Mouse (Mus musculus): ENCODE measurements around the gene Taar9. TPM values are rescaled to one million over a fixed set of nuclear protein-coding genes. Genes with fewer than 3 reads are reported as not detected.
"Not testable (repeated sequence)": the region's sequence is repeated elsewhere in the genome, so short reads cannot be mapped to it uniquely, and the experiment has no call there.

Taar9 gene
- polyA plus RNA-seq, 1 experiment from 2014 or later = not detected

DNA sequence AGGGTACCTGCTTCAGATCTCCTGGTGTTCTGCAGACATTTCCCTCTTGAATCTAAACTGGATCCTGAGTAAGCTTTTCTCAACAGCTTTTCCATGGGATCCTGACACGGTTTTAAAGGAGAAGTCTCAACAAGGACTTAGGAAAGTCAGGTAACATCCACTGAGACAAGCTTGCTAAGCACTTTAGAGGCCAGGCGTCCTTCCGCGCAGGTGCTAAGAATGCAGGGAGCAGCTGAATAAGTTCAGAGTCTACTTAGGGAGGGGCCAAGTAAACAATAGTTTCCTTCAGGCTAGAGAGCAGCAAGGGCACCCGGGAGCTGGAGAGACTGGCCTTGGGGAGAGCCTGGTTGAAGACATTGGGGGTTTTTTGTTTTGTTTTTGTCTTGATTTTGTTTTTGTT is 22.9 kb upstream of the Taar9 start:
- Histone ChIP-seq H3K4me3 (ENCODE audit: low read length) (no peak overlapping the region), H3K4me2 (replicated peaks; ENCODE audit: low read depth, low read length) (no peak overlapping the region), H3K27ac (ENCODE audit: low read depth, low read length) (no peak overlapping the region), H3K27me3 (ENCODE audit: control insufficient read depth, insufficient read depth, low read length) (no peaks in the 10 kb centered on the region), H3K4me1 (ENCODE audit: control insufficient read depth, insufficient read depth, low read length) (no peaks in the 10 kb centered on the region), H3K36me3 (ENCODE audit: control insufficient read depth, insufficient read depth, low read length) (no peaks in the 10 kb centered on the region), H3K9ac (ENCODE audit: low read depth, low read length) (no peak overlapping the region), H3K9me3 (ENCODE audit: control insufficient read depth, low read length) (no peaks in the 10 kb centered on the region)
- WGBS = 19% methylated on average over 5 of the region's 5 CpGs
- peak; percentile 71; the same call in 1 of the 2 replicates for ATAC-seq (ENCODE audit: low FRiP score, low TSS enrichment)

DNA sequence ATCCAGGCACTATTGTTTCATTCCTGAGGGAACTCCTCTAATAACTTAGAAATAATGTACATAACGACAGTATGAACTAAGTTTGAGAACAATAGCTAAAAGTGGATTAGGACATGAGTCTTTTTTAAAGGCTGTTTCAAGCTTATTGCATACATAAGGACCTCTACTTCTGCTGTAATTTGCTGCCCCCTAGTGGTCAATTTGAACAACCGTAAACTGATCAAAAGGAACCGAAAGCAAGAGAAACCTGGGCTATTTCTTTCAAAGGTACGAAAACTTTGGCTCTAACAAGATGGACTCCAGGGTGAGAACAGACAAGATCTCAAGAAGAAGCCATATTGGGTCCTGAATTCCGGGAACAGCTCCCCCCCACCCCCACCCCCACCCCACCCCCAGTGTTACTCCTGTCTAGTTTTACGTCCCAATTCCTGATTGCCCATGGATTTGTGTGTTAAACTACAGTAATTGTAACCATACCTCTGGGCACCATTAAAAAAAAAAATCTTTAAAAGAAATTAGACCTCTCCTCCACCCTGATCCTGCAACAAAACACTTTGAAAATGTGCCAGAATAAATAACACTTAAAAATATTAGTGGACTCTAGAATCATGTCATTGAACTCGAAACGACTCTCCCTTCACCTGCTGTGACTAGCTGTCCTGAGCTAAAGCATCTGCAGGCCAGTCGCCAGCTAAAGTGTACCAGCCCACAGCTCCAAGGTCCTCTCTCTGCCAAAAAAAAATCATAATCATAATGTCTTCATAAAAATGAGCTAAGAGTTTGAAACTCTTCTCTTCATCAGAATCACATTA is 22.3 kb upstream of the Taar9 start:
- no peaks in the 10 kb centered on the region for H3K4me1 ChIP-seq (ENCODE audit: control insufficient read depth, insufficient read depth, low read length)
- 20% methylated on average over 9 of the region's 9 CpGs for WGBS
- no peak overlapping the region for H3K4me3 ChIP-seq (ENCODE audit: low read length)
- H3K27me3 ChIP-seq (ENCODE audit: control insufficient read depth, insufficient read depth, low read length) = no peaks in the 10 kb centered on the region
- no peak overlapping the region for H3K9ac ChIP-seq (ENCODE audit: low read depth, low read length)
- peak overlapping the region; percentile 6 for H3K4me2 ChIP-seq (replicated peaks; ENCODE audit: low read depth, low read length)
- no peaks in the 10 kb centered on the region for H3K36me3 ChIP-seq (ENCODE audit: control insufficient read depth, insufficient read depth, low read length)
- peak; percentile 82 for ATAC-seq (ENCODE audit: low FRiP score, low TSS enrichment)
- H3K27ac ChIP-seq (ENCODE audit: low read depth, low read length) = no peak overlapping the region
- no peaks in the 10 kb centered on the region for H3K9me3 ChIP-seq (ENCODE audit: control insufficient read depth, low read length)

DNA sequence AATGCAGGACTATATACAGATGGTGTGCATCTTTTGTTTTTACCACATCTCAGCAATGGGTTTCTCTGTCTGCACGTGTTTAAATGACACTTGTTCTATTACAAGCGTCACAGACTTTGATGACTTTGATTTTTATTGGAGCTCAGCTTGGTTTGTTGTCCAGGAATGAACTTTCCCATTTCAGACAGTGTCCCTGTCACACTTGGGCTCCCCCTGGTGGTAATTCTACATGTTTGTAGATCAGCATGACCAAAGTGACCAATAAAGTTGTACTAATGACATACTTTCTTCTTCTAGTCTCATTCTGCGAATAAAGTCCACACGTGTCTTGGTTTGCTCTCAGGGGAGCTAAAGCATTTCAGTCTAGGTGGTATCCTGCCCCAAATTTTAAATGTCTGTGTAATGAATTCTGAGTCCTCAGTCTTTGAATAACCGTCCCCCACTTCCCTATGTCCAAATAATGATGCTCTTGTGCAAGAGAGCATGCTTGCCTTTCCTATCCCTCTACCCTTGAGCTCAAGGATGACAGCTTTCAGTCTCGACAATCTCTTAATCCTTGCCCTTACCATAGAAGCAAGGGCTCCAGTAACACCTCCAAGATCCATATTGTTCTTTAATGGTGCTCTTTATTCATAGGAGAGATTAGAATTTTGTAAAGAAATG is 1.9 kb upstream of the Taar9 start:
- no peaks in the 10 kb centered on the region for H3K27me3 ChIP-seq (ENCODE audit: control insufficient read depth, insufficient read depth, low read length)
- no peak overlapping the region for H3K27ac ChIP-seq (ENCODE audit: low read depth, low read length)
- H3K4me2 ChIP-seq (replicated peaks; ENCODE audit: low read depth, low read length) = no peak overlapping the region
- no peak for ATAC-seq (ENCODE audit: low FRiP score, low TSS enrichment)
- H3K9ac ChIP-seq (ENCODE audit: low read depth, low read length) = no peak overlapping the region
- no peaks in the 10 kb centered on the region for H3K4me1 ChIP-seq (ENCODE audit: control insufficient read depth, insufficient read depth, low read length)
- H3K9me3 ChIP-seq (ENCODE audit: control insufficient read depth, low read length) = peaks cover 5% of the 10 kb centered on the region
- WGBS = 53% methylated on average over 6 of the region's 6 CpGs
- no peaks in the 10 kb centered on the region for H3K36me3 ChIP-seq (ENCODE audit: control insufficient read depth, insufficient read depth, low read length)
- H3K4me3 ChIP-seq (ENCODE audit: low read length) = no peak overlapping the region

DNA sequence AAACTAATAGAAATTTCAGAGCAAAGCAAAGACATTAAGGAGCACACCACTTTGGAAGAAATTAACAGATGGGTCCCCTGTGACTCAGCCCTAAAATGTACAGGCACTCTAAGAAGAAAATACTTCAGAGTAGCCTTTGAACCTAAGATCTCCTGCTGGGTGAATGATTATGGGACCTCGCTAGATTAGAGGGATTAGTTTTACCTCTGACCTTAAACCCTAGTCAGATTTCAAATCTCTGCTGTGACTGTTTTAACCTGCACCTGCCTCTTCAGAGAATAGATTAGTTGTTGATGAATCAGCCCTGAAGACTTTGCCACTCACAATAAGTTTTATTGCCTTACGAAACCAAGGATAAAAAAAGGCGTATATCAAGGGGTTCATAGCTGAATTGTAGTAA is 1.1 kb downstream of the Taar9 start:
- no peaks in the 10 kb centered on the region for H3K27me3 ChIP-seq (ENCODE audit: control insufficient read depth, insufficient read depth, low read length)
- no peak for ATAC-seq (ENCODE audit: low FRiP score, low TSS enrichment)
- WGBS = 64% methylated on average over 3 of the region's 3 CpGs

DNA sequence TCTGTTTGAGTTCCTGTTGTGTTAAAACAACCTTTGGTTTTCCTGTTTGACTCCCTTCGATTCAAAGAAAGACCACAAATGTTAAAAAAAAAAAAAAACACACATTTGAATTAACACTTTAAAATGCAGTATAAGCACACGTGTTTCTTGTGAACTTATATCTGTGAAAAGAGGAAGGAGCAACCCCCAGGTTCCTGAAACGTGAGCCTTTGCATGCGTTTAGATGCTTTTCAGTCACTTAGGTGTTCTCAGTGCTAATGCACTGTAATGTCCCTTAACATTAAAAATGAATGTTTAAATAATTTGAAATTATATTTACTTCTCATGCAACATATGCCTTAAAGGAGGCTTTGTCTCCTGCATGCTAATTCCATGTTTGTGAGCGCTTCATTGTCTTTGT is 1.6 kb downstream of the Taar9 start:
- Histone ChIP-seq H3K36me3 (ENCODE audit: control insufficient read depth, insufficient read depth, low read length) (no peaks in the 10 kb centered on the region), H3K4me3 (ENCODE audit: low read length) (no peak overlapping the region), H3K4me1 (ENCODE audit: control insufficient read depth, insufficient read depth, low read length) (no peaks in the 10 kb centered on the region), H3K27ac (ENCODE audit: low read depth, low read length) (no peak overlapping the region), H3K9ac (ENCODE audit: low read depth, low read length) (no peak overlapping the region), H3K9me3 (ENCODE audit: control insufficient read depth, low read length) (no peaks in the 10 kb centered on the region), H3K4me2 (replicated peaks; ENCODE audit: low read depth, low read length) (no peak overlapping the region), H3K27me3 (ENCODE audit: control insufficient read depth, insufficient read depth, low read length) (no peaks in the 10 kb centered on the region)
- WGBS = 56% methylated on average over 5 of the region's 5 CpGs
- ATAC-seq (ENCODE audit: low FRiP score, low TSS enrichment) = no peak

More for the DNA sequence above, 1.1 kb downstream of the Taar9 start:
- no peak overlapping the region for H3K9ac ChIP-seq (ENCODE audit: low read depth, low read length)
- no peak overlapping the region for H3K27ac ChIP-seq (ENCODE audit: low read depth, low read length)
- H3K4me2 ChIP-seq (replicated peaks; ENCODE audit: low read depth, low read length) = no peak overlapping the region
- no peaks in the 10 kb centered on the region for H3K9me3 ChIP-seq (ENCODE audit: control insufficient read depth, low read length)
- H3K36me3 ChIP-seq (ENCODE audit: control insufficient read depth, insufficient read depth, low read length) = no peaks in the 10 kb centered on the region
- H3K4me1 ChIP-seq (ENCODE audit: control insufficient read depth, insufficient read depth, low read length) = no peaks in the 10 kb centered on the region
- H3K4me3 ChIP-seq (ENCODE audit: low read length) = no peak overlapping the region

DNA sequence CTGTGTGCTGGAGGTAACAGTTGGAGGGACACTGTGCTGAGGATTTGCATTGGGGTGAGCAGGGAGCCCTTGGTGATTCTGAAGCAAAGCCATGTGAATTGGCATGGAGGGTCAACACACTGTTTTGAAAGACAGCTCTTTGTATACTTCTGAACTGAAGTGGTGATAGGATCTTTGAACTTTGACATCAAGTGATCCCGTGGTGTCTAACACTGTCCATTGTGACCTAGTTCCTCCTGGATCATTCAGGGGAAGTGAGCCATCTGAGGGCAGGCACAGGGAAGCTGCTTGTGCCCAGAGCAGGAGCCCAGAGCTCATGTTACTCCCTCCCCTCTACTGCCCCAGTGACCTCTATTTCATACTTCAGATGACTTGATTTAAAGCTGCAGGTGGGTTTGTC is 6.0 kb downstream of the Taar9 start:
- not testable (repeated sequence) for H3K9ac ChIP-seq (ENCODE audit: low read depth, low read length); H3K27ac ChIP-seq (ENCODE audit: low read depth, low read length); H3K4me1 ChIP-seq (ENCODE audit: control insufficient read depth, insufficient read depth, low read length); H3K9me3 ChIP-seq (ENCODE audit: control insufficient read depth, low read length); H3K27me3 ChIP-seq (ENCODE audit: control insufficient read depth, insufficient read depth, low read length); H3K4me2 ChIP-seq (replicated peaks; ENCODE audit: low read depth, low read length); H3K4me3 ChIP-seq (ENCODE audit: low read length); H3K36me3 ChIP-seq (ENCODE audit: control insufficient read depth, insufficient read depth, low read length)
- whole genome bisulfite sequencing = 15% methylated on average over 1 of the region's 1 CpGs
- 0 out of 2 replicates have a peak, but pooled peaks have one; percentile 43 for ATAC-seq (ENCODE audit: low FRiP score, low TSS enrichment)

DNA sequence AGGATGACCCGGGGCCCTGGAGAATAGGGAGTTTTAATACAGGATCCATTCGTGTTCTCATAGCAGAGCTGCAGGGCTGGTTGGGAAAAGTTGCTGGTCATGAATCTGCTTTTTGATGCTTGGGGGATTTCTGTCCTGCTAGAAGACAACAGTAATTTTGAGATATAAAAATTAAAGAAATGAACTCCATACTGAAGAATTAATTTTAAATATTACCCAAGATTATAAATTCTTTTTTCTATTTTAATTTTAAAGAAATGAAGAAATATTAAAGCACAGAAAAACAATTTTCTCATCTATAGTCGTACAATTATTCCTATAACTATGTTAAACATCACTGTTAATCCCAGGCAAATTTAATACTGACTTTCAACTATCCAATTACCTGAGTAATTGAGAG is 7.5 kb downstream of the Taar9 start, which contains the start of gene Taar8c:
Gene Taar8c, minus strand, starts transcription at position 101 of the 400 bp plus-strand sequence.
- not testable (repeated sequence) for H3K9ac ChIP-seq (ENCODE audit: low read depth, low read length); H3K27me3 ChIP-seq (ENCODE audit: control insufficient read depth, insufficient read depth, low read length); H3K9me3 ChIP-seq (ENCODE audit: control insufficient read depth, low read length); H3K4me2 ChIP-seq (replicated peaks; ENCODE audit: low read depth, low read length); ATAC-seq (ENCODE audit: low FRiP score, low TSS enrichment); H3K27ac ChIP-seq (ENCODE audit: low read depth, low read length); H3K4me1 ChIP-seq (ENCODE audit: control insufficient read depth, insufficient read depth, low read length); H3K36me3 ChIP-seq (ENCODE audit: control insufficient read depth, insufficient read depth, low read length); H3K4me3 ChIP-seq (ENCODE audit: low read length)
- WGBS = 94% methylated on average over 1 of the region's 3 CpGs

DNA sequence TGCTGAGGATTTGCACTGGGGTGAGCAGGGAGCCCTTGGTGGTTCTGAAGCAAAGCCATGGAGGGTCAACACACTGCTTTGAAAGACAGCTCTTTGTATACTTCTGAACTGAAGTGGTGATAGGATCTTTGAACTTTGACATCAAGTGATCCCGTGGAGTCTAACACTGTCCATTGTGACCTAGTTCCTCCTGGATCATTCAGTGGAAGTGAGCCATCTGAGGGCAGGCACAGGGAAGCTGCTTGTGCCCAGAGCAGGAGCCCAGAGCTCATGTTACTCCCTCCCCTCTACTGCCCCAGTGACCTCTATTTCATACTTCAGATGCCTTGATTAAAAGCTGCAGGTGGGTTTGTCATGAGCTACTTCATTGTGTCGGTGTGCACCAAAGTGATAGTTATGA is 12.3 kb downstream of the Taar9 start:
- not testable (repeated sequence) for H3K9ac ChIP-seq (ENCODE audit: low read depth, low read length); ATAC-seq (ENCODE audit: low FRiP score, low TSS enrichment); H3K4me1 ChIP-seq (ENCODE audit: control insufficient read depth, insufficient read depth, low read length); H3K27me3 ChIP-seq (ENCODE audit: control insufficient read depth, insufficient read depth, low read length); H3K9me3 ChIP-seq (ENCODE audit: control insufficient read depth, low read length); H3K4me3 ChIP-seq (ENCODE audit: low read length); H3K4me2 ChIP-seq (replicated peaks; ENCODE audit: low read depth, low read length); H3K36me3 ChIP-seq (ENCODE audit: control insufficient read depth, insufficient read depth, low read length); H3K27ac ChIP-seq (ENCODE audit: low read depth, low read length)
- WGBS = 41% methylated on average over 2 of the region's 2 CpGs

DNA sequence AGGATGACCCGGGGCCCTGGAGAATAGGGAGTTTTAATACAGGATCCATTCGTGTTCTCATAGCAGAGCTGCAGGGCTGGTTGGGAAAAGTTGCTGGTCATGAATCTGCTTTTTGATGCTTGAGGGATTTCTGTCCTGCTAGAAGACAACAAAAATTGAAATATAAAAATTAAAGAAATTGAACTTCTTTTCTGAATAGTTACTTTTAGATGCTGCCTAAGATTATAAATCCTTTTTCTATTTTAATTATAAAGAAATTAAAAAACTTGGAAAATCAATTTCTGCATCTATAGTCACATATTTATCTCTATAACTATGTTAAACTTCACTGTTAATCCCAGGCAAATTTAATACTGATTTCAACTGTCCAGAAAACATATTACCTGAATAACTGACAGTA is 17.1 kb downstream of the Taar9 start, which contains the start of gene Taar8b:
Gene Taar8b, minus strand, starts transcription at position 101 of the 400 bp plus-strand sequence.
- Histone ChIP-seq H3K4me2 (replicated peaks; ENCODE audit: low read depth, low read length) (no peak within 1 kb of the TSS), H3K9ac (ENCODE audit: low read depth, low read length) (no peak within 1 kb of the TSS)

More for the DNA sequence above, 17.1 kb downstream of the Taar9 start, which contains the start of gene Taar8b:
- no peak for ATAC-seq (ENCODE audit: low FRiP score, low TSS enrichment)
- H3K4me3 ChIP-seq (ENCODE audit: low read length) = no peak within 1 kb of the TSS
- no peaks in the 10 kb centered on the region for H3K36me3 ChIP-seq (ENCODE audit: control insufficient read depth, insufficient read depth, low read length)
- no peaks in the 10 kb centered on the region for H3K9me3 ChIP-seq (ENCODE audit: control insufficient read depth, low read length)
- 63% methylated on average over 2 of the region's 2 CpGs for WGBS
- H3K4me1 ChIP-seq (ENCODE audit: control insufficient read depth, insufficient read depth, low read length) = no peaks in the 10 kb centered on the region
- H3K27me3 ChIP-seq (ENCODE audit: control insufficient read depth, insufficient read depth, low read length) = no peaks in the 10 kb centered on the region
- no peak within 1 kb of the TSS for H3K27ac ChIP-seq (ENCODE audit: low read depth, low read length)
